Mouse (Mus musculus) T-helper 2 cell (primary cell): ENCODE measurements around the gene Nlrp3.

Experiments
- in situ Hi-C: fragments of 300-600 bp; cut with MboI, MseI; formaldehyde crosslinking; loops from one replicate; pipeline ENCODE4 v1.15.1; 2025; ENCODE audit warnings: high pct_unique_total_duplicates

Nlrp3 gene

DNA sequence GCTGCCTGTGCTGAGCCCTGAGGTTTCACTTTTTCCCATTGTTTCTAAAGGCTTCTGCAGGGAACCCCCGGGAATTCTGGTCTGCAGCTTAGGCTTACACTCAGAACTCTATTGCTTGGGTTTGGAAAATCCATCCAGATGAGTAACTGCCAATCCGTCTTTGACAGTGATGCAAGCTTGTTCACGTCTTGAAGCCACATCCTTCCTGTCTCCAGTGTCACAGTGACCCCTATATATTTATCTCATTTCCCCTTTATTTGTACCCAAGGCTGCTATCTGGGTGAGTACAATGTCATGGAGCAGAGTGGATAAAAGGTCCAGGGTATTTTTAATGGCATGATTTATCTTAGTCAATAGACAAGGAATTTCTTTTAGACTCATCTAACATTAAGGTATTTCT, at the start of gene Nlrp3:
TSS of gene Nlrp3 (plus strand) at position 245 of the 400 bp plus-strand sequence.
- in situ Hi-C loops = no loop called here

DNA sequence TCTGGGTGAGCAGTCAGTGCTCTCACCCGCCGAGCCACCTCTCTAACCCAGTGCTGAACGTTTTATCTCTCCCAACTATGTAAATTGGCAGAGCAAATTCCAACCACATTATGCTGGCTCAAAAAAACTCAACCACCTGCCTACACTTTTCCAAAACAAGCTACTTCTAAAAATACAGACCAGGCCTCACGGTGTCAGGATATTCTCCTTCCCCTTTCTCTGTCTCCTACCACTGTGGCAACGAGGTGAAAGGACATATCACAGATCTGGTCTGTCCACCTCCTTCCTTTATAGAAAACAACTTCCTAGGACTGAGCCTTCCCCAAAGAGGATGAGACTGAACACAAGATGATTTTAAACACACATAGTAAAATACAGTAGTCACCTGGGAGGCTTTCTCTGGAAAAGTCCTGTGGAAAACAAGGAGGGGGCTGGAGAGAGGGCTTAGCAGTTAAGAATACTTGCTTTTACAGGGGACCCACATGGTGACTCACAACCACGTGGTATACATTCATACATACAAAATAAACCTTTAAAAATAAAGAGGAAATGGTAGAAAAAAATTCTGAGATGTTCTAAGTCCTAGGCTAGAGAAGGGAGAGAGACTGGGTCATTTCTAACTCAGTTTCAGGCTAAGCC, 44.6 kb upstream of the Nlrp3 start:
- in situ Hi-C loops = loop anchor here (10.0 kb wide), 1 partner anchor 1938 kb away; no protein-coding TSS in a partner anchor

DNA sequence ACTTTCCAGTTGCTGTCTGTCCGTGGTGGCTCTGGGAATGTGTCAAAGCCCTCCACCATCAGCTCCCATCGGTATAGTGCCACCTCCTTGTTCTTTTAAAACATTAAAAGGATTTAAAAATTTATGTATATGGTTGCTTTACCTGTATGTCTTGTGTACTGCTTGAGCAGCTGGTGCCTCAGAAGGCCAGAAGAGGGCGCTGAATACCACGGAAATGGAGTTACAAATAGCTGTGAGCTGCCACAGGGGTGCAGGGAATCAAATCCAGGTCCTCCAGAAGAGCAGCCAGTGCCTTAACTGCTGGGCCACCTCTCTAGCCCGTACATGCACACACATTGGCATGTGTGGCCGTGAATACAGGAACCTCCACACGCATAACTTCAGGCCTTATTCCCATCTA, 43.6 kb upstream of the Nlrp3 start:
- in situ Hi-C loops = loop anchor here (10.0 kb wide), 1 partner anchor 1937 kb away; no protein-coding TSS in a partner anchor

DNA sequence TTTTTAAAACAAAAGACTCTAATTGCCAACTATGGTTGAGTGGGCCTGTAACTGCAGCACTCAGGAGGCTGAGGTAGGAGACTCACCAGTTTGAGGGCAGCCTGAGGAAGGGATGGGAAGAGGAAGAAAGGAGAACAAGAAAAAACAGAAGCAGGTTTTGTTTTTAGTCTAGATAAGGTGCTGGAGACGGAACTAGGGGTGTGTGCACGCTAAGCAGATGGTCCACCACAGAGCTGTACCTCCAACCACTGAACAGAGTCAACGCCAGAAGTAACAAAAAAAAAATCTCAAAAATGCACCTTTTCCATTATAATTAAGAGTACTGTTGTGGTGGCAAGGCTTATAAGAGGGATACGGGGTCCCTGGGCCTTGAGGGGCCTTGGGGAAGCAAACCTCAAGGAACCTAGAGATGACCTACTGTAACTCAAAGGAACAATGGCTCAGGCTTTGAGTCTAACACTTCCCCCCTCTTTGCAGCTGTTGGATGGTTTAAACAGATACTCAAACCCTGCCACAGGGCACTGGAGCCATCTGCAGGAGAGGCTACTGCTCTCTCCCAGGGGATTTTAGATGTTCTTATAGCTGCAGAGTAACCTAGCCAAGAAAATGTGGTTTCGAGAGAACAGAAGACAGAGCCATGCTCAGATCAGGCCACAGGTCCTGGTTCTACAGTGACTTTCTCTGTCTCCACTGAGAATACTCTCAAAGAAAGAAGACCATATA, 39.2 kb upstream of the Nlrp3 start:
- in situ Hi-C loops = no loop called here

- in situ Hi-C loops = no loop called here
Measured at GRCm38 (mm10) chr11:59505351-59505838, 36.0 kb upstream of the Nlrp3 start.

GRCm38 (mm10) chr11:59505839-59506712, 35.3 kb upstream of the Nlrp3 start:
- in situ Hi-C loops = no loop called here

GRCm38 (mm10) chr11:59506713-59507074, 34.7 kb upstream of the Nlrp3 start:
- in situ Hi-C loops = no loop called here

DNA sequence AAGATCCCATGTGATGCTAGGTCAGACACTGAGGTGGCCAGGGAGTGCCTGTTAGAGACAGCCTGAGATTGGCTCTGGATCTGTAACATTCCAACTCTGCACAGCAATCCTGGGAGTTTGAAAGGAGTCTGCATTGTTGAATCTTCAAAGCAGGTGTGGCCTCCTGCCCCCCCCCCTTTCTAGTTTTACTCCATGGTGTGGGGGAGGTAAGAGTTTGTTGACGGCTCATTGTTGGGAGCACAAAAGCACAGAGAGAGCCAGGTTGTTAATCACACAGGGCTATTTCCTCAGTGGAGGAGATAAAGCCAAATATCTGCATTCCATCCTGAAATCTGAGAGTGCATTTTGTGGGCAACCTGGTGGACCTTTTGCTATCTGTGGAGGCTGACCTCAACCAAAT, 29.8 kb upstream of the Nlrp3 start:
- in situ Hi-C loops = no loop called here

DNA sequence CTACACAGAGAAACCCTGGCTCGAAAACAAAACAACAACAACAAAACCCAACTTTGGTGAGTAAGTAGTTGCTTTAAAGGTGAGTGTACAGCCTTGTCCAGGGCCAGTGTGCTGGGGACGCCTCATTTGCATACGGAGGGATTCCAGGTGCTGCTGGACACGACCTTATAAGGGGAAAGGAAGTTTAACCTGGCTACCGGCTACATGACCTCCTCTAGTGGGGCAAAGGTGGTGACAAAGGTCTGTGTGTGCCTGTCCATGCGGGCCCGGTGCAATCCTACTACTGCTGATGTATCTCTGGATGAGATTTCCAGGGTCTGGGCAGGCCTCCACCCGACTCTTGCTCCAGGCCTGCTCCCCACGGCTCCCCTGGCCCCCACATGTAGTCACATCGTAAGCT, 28.6 kb upstream of the Nlrp3 start:
- in situ Hi-C loops = no loop called here

GRCm38 (mm10) chr11:59513556-59513955, 27.8 kb upstream of the Nlrp3 start:
- in situ Hi-C loops = no loop called here

DNA sequence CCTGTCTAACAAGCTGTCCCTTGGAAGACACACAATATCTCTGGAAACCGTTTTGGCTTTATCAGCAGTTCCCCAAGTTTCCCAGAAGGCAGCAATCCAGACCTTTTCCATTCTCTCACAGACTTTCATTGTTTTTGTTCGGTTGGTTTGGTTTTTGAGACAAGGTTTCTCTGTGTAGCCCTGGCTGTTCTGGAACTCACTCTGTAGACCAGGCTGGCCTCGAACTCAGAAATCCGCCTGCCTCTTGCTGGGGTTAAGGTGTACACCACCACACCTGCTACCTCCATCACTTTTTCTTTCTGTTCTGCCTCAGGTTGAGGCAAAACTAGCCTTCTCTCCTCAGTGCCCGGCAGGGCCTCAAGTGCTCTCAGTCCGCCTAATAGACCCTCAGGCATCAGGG, 27.0 kb upstream of the Nlrp3 start:
- in situ Hi-C loops = no loop called here

GRCm38 (mm10) chr11:59514789-59515188, 26.6 kb upstream of the Nlrp3 start:
- in situ Hi-C loops = no loop called here

DNA sequence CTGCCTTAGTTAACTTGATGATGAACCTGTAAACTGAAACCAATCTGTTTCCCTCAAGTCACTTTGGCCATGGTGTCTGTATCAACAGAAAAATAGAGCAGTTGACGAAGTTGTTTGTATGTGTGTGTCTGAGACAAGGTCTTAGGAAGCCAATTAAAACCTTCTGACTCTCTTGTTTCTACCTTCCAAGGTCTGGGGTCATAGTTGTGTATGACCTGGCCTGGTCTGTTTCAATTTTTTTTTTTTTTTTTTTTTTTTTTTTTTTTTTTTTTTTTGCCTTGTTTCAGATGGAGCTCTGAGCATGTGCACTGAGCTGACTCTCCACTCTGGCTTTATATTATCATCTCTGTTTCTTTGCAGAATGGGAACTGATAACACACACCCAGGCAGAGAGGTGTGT, 23.9 kb upstream of the Nlrp3 start:
- in situ Hi-C loops = no loop called here

DNA sequence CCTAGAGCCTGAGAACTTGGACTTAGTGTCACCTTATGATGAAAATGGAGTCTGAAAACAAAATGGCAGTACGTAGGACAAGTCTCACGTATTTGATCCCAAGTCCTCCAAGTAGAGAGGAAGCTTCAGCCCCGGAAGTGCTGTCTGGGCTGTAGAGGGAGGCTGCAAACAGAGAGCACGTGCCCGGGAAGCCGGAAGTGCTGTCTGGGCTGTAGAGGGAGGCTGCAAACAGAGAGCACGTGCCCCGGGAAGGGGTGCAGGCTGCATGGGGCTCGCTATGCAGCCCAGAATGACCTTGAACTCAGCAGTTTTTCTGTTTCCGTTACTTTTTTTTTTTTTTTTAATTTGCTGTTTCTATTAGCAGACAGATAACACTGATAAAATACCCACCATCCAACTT, 23.1 kb upstream of the Nlrp3 start:
- in situ Hi-C loops = no loop called here

- in situ Hi-C loops = no loop called here
Measured at GRCm38 (mm10) chr11:59519741-59520495, 21.4 kb upstream of the Nlrp3 start.

- in situ Hi-C loops = no loop called here
Measured at GRCm38 (mm10) chr11:59524150-59524549, 17.2 kb upstream of the Nlrp3 start.

GRCm38 (mm10) chr11:59525237-59525636, 16.1 kb upstream of the Nlrp3 start:
- in situ Hi-C loops = no loop called here

DNA sequence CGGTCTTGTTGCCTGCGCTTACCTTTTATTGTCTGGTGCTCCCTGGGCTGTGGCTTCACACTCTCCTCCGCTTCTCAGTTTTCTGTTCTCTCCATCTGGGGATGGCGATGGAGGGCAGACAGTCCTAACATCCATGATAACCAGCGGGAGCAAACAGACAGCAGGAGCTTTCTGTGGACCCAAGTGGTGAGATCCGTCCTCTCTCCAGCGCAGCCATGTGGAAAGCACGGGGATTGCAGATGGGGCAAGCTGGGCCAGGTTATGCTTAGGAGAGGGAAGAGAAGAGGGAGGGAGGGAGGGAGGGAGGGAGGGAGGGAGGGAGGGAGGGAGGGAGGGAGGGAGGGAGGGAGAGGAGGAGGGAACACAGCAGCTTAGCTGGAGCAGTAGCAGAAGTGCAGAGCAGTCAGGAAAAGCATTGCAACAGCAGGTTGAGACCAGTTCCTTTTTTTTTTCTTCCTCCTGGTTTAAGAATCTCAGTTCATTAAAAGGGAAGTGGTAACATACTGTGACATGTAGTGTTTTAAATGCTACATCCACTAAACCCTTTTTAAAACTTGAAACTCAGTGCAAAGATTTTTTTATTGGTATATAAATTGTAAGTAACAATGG, 14.8 kb upstream of the Nlrp3 start, which contains the start of gene Zkscan17:
TSS of gene Zkscan17 (minus strand) at position 280 of the 609 bp plus-strand sequence.
- in situ Hi-C loops = no loop called here

GRCm38 (mm10) chr11:59530221-59530620, 11.1 kb upstream of the Nlrp3 start:
- in situ Hi-C loops = no loop called here

GRCm38 (mm10) chr11:59530870-59531535, 10.4 kb upstream of the Nlrp3 start:
- in situ Hi-C loops = no loop called here
